Mouse (Mus musculus): ENCODE measurements around the gene Ctla2b. TPM values are rescaled to one million over a fixed set of nuclear protein-coding genes. Genes with fewer than 3 reads are reported as not detected.

The Ctla2b gene
- polyA plus RNA-seq, 1 experiment from 2014 or later, result 3.7 TPM

DNA sequence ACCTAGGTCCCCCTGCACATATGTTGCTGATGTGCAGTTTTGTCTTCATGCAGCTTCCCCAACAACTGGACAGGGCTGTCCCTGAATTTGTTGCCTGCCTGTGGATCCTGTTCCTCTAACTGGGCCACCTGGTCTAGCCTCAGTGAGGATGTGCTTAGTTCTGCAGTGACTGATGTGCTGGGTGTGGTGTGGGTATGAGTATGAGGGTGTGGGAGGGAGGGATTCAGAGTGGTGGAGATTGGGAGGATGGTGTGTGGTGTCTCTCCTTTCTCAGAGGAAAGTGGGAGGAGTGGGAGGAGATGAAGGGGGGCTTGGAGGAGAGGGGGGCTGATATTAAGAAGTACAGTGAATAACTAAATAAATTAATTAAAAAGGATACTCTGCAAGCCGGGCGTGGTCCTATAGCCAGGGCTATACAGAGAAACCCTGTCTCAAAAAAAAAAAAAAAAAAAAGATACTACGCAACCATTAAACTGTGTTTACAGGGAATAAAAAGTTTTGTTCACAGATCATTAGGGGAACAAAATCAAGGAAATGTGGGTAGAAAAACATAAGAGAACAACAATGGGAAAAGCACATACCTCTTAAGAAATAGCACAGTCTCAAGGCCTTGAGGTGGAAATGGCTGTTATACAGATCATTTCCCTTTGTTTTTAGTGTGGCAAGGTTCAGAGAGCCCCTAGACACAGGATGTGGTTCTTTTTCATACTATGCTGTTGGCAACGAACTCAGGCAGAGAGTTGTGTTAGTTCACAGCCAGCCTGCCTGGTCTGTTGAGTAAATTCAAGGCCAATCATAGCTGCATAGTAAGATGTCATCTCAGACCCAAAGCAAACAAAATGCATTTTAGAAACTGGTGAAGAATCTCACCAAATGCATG lies 48.8 kb downstream of the Ctla2b start:
- H3K9ac ChIP-seq (ENCODE audit: low read length), result no peak overlapping the region
- no peak overlapping the region for H3K4me3 ChIP-seq (ENCODE audit: low read depth, low read length)
- DNase-seq (ENCODE audit: low spot score) (no peak), ATAC-seq (replicated peaks; ENCODE audit: low FRiP score, low TSS enrichment, low read depth) (no peak)
- H3K4me1 ChIP-seq (replicated peaks; ENCODE audit: control insufficient read depth, insufficient read depth, low read length), result no peaks in the 10 kb centered on the region
- no peaks in the 10 kb centered on the region for H3K9me3 ChIP-seq (ENCODE audit: control insufficient read depth, low read length)
- 83% methylated on average over 4 of the region's 4 CpGs for WGBS
- H3K36me3 ChIP-seq (ENCODE audit: control insufficient read depth, insufficient read depth, low read length), result no peaks in the 10 kb centered on the region
- H3K4me2 ChIP-seq (ENCODE audit: low read length), result no peak overlapping the region
- H3K27ac ChIP-seq (ENCODE audit: low read depth), result no peak overlapping the region
- no peaks in the 10 kb centered on the region for H3K27me3 ChIP-seq (replicated peaks; ENCODE audit: control insufficient read depth, insufficient read depth, low read length)

Other genes starting within 250 kb of the Ctla2b start
- gene BC051665, start 111.1 kb downstream of the Ctla2b start, polyA plus RNA-seq (2014; fragmentation: Nextera tagmentation; extraction: Ambion mirVana), result not detected in 2 replicates
- not detected in 2 replicates for gene Ctsll3, start 94.6 kb downstream of the Ctla2b start, polyA plus RNA-seq (2014; fragmentation: Nextera tagmentation; extraction: Ambion mirVana)
- gene 4930486L24Rik, start 33.0 kb downstream of the Ctla2b start, polyA plus RNA-seq (2014; fragmentation: Nextera tagmentation; extraction: Ambion mirVana), result 0.13 and 0.20 TPM in 2 replicates
- gene Gm49392, start 553 bp downstream of the Ctla2b start, polyA plus RNA-seq (2014; fragmentation: Nextera tagmentation; extraction: Ambion mirVana), result not detected in 2 replicates
- not detected in 2 replicates for gene Tpbpb, start 7.4 kb upstream of the Ctla2b start, polyA plus RNA-seq (2014; fragmentation: Nextera tagmentation; extraction: Ambion mirVana)
- gene Gm49393, start 38.1 kb upstream of the Ctla2b start, polyA plus RNA-seq (2014; fragmentation: Nextera tagmentation; extraction: Ambion mirVana), result 0.59 TPM in 1 of 2 replicates, not detected in the other
- gene Gm49391, start 39.1 kb upstream of the Ctla2b start, polyA plus RNA-seq (2014; fragmentation: Nextera tagmentation; extraction: Ambion mirVana), result 1.4 and 1.7 TPM in 2 replicates
- 25.3 and 29.5 TPM in 2 replicates for gene Ctla2a, start 39.2 kb upstream of the Ctla2b start, polyA plus RNA-seq (2014; fragmentation: Nextera tagmentation; extraction: Ambion mirVana)
- gene Tpbpa, start 44.5 kb upstream of the Ctla2b start, polyA plus RNA-seq (2014; fragmentation: Nextera tagmentation; extraction: Ambion mirVana), result not detected in 2 replicates
- gene Ctsj, start 108.5 kb upstream of the Ctla2b start, polyA plus RNA-seq (2014; fragmentation: Nextera tagmentation; extraction: Ambion mirVana), result not detected in 2 replicates
- gene Ctsq, start 143.2 kb upstream of the Ctla2b start, polyA plus RNA-seq (2014; fragmentation: Nextera tagmentation; extraction: Ambion mirVana), result not detected in 2 replicates

Measured in intestine, embryonic 14.5 days (tissue).